Mouse (Mus musculus): Measurements from ENCODE around the gene Elob.

The Elob gene

GRCm38 (mm10) chr17:23783352-23783751, 45.6 kb downstream of the Elob start:
- no peak for DNase-seq (ENCODE audit: low spot score in 2 of 2)

- no peak for DNase-seq (ENCODE audit: low spot score in 2 of 2)
These were observed 50.5 kb downstream of the Elob start for GRCm38 (mm10) chr17:23778447-23778846.

GRCm38 (mm10) chr17:23777141-23777540, 51.8 kb downstream of the Elob start:
- DNase-seq (ENCODE audit: low spot score in 2 of 2), result no peak

GRCm38 (mm10) chr17:23776216-23776615, 52.7 kb downstream of the Elob start:
- no peak for DNase-seq (ENCODE audit: low spot score in 2 of 2)

Measured in spleen, postnatal 14 days (tissue).